Mouse (Mus musculus) kidney, postnatal 0 days (tissue): ENCODE data around the gene Snx20. TPM values are rescaled to one million over a fixed set of nuclear protein-coding genes. Genes with fewer than 3 reads are reported as not detected.

Experiments
- ATAC-seq: fragments of 200-750 bp; cut with Nextera tagmentation; replicated peaks from 2 replicates; pipeline ENCODE4 v1.8.0; 2017; ENCODE audit warnings: low read depth, moderate number of reproducible peaks, moderate TSS enrichment, moderate library complexity; ENCODE audit not compliant: low FRiP score
- DNase-seq: peaks from one replicate; pipeline ENCODE4 v3.0.0-alpha.2; 2016; ENCODE audit warnings: low spot score
- H3K27ac ChIP-seq: fragments of 300-500 bp; sonication (generic); 2 replicates; pipeline ENCODE4 v1.5.1; 2014; ENCODE audit warnings: mild to moderate bottlenecking
- H3K27me3 ChIP-seq: fragments of 300-500 bp; sonication (generic); 2 replicates; pipeline ENCODE4 v1.6.1; 2014; ENCODE audit warnings: low read length, mixed read lengths; ENCODE audit not compliant: insufficient read depth
- H3K36me3 ChIP-seq: fragments of 300-500 bp; sonication (generic); 2 replicates; pipeline ENCODE4 v1.6.1; 2014; ENCODE audit warnings: low read length, mixed read lengths; ENCODE audit not compliant: insufficient read depth
- H3K4me1 ChIP-seq: fragments of 300-500 bp; sonication (generic); replicated peaks from 2 replicates; pipeline ENCODE4 v1.6.1; 2014; ENCODE audit warnings: antibody characterized with exemption, low read length, mixed read lengths; ENCODE audit not compliant: insufficient read depth
- H3K4me2 ChIP-seq: fragments of 300-500 bp; sonication (generic); 2 replicates; pipeline ENCODE4 v1.6.1; 2014; ENCODE audit warnings: mild to moderate bottlenecking, low read length, moderate library complexity, mixed read lengths
- H3K4me3 ChIP-seq: fragments of 300-500 bp; sonication (generic); replicated peaks from 2 replicates; pipeline ENCODE4 v1.5.1; 2014; ENCODE audit warnings: low read depth, low read length
- H3K9ac ChIP-seq: fragments of 300-500 bp; sonication (generic); 2 replicates; pipeline ENCODE4 v1.6.1; 2014; ENCODE audit warnings: low read depth, low read length
- H3K9me3 ChIP-seq: fragments of 300-500 bp; sonication (generic); replicated peaks from 2 replicates; pipeline ENCODE4 v1.6.1; 2016; ENCODE audit warnings: low read length, inconsistent platforms, mixed read lengths
- CTCF ChIP-seq: IDR thresholded peaks from 2 replicates; pipeline ENCODE4 v1.5.1; 2016; ENCODE audit warnings: antibody characterized with exemption, low read depth, mild to moderate bottlenecking, moderate library complexity
- WGBS: fragments of 180-500 bp; shearing (Covaris S2); extraction: QIAGEN DNeasy Blood & Tissue Kit; methylation state at CpG from one replicate; pipeline ENCODE4 v1.1.7; 2014; 5-methylcytosine and 5-hydroxymethylcytosine counted together
- polyA plus RNA-seq: library from polyadenylated mRNA; unstranded; fragments of >200 nt; fragmentation: Nextera tagmentation; extraction: Ambion mirVana; gene quantifications from 2 replicates; pipeline ENCODE4 v1.2.1, GENCODE M21; 2015

The Snx20 gene
- polyA plus RNA-seq, 1 experiment from 2014 or later = 3.0 TPM

GRCm38 (mm10) chr8:88646837-88647778 lies 11.2 kb upstream of the Snx20 start, which contains the start of gene Nod2:
Nod2 (plus strand) TSS chr8:88647315.
- no peaks in the 10 kb centered on the region for H3K9me3 ChIP-seq
- no peak within 1 kb of the TSS for H3K27ac ChIP-seq
- no peak for TF ChIP-seq CTCF
- H3K4me3 ChIP-seq = peak within 1 kb of the TSS; percentile 38
- H3K4me1 ChIP-seq = 0 out of 2 replicates have a peak, but pooled peaks cover 7% of the 10 kb centered on the region
- WGBS = 11% methylated on average over 33 of the region's 33 CpGs
- H3K9ac ChIP-seq = peak within 1 kb of the TSS; percentile 35; the same call in 1 of the 2 replicates
- no peaks in the 10 kb centered on the region for H3K36me3 ChIP-seq
- H3K4me2 ChIP-seq = peak within 1 kb of the TSS; percentile 79
- DNase-seq = peak; percentile 81
- H3K27me3 ChIP-seq = no peaks in the 10 kb centered on the region
- ATAC-seq = peak; percentile 88

GRCm38 (mm10) chr8:88642734-88643564 lies 7.0 kb upstream of the Snx20 start:
- no peak overlapping the region for H3K9ac ChIP-seq
- no peak overlapping the region for H3K4me2 ChIP-seq
- no peak overlapping the region for H3K4me3 ChIP-seq
- ATAC-seq (no peak), DNase-seq (no peak)
- no peaks in the 10 kb centered on the region for H3K36me3 ChIP-seq
- no peaks in the 10 kb centered on the region for H3K27me3 ChIP-seq
- 0 out of 2 replicates have a peak, but pooled peaks cover 4% of the 10 kb centered on the region for H3K4me1 ChIP-seq
- TF ChIP-seq CTCF = no peak
- H3K27ac ChIP-seq = no peak overlapping the region
- 85% methylated on average over 5 of the region's 5 CpGs for WGBS
- H3K9me3 ChIP-seq = no peaks in the 10 kb centered on the region

- WGBS = 92% methylated on average over 3 of the region's 3 CpGs
- no peak for TF ChIP-seq CTCF
- Histone ChIP-seq H3K9me3 (no peaks in the 10 kb centered on the region), H3K4me2 (no peak overlapping the region), H3K4me1 (no peaks in the 10 kb centered on the region), H3K36me3 (no peaks in the 10 kb centered on the region), H3K9ac (no peak overlapping the region), H3K27me3 (no peaks in the 10 kb centered on the region), H3K4me3 (no peak overlapping the region), H3K27ac (no peak overlapping the region)
- DNase-seq (no peak), ATAC-seq (no peak)
Observed at GRCm38 (mm10) chr8:88638908-88639307, 3.0 kb upstream of the Snx20 start.

- DNase-seq (no peak), ATAC-seq (no peak)
- no peaks in the 10 kb centered on the region for H3K9me3 ChIP-seq
- no peak for TF ChIP-seq CTCF
- no peaks in the 10 kb centered on the region for H3K4me1 ChIP-seq
- H3K4me2 ChIP-seq = no peak overlapping the region
- H3K27me3 ChIP-seq = no peaks in the 10 kb centered on the region
- H3K36me3 ChIP-seq = no peaks in the 10 kb centered on the region
- WGBS = 84% methylated on average over 9 of the region's 9 CpGs
- H3K27ac ChIP-seq = no peak overlapping the region
- H3K4me3 ChIP-seq = no peak overlapping the region
- no peak overlapping the region for H3K9ac ChIP-seq
Observed at GRCm38 (mm10) chr8:88637092-88638000, 1.4 kb upstream of the Snx20 start.

GRCm38 (mm10) chr8:88633343-88633765 lies 2.6 kb downstream of the Snx20 start:
- WGBS = 69% methylated on average over 7 of the region's 7 CpGs
- no peak overlapping the region for H3K4me2 ChIP-seq
- ATAC-seq (0 out of 2 replicates have a peak, but pooled peaks have one; percentile 34), DNase-seq (peak; percentile 64)
- H3K27me3 ChIP-seq = no peaks in the 10 kb centered on the region
- H3K9ac ChIP-seq = no peak overlapping the region
- no peaks in the 10 kb centered on the region for H3K4me1 ChIP-seq
- H3K9me3 ChIP-seq = no peaks in the 10 kb centered on the region
- TF ChIP-seq CTCF = no peak
- no peak overlapping the region; the same call in 1 of the 2 replicates for H3K27ac ChIP-seq
- H3K4me3 ChIP-seq = no peak overlapping the region
- H3K36me3 ChIP-seq = no peaks in the 10 kb centered on the region
